Mouse (Mus musculus) hindbrain, embryonic 16.5 days (tissue): ENCODE results near the gene Paics. TPM values are rescaled to one million over a fixed set of nuclear protein-coding genes. Genes with fewer than 3 reads are reported as not detected.
"Not testable (repeated sequence)": the region's sequence is repeated elsewhere in the genome, so short reads cannot be mapped to it uniquely, and the experiment has no call there.

Experiments
- ATAC-seq: fragments of 200-750 bp; cut with Nextera tagmentation; 2 replicates; pipeline ENCODE4 v1.8.0; 2017; ENCODE audit warnings: moderate TSS enrichment, moderate library complexity
- H3K27ac ChIP-seq: fragments of 300-500 bp; sonication (generic); 2 replicates; pipeline ENCODE4 v1.5.1; 2014; ENCODE audit warnings: low read depth, mild to moderate bottlenecking, control low read depth, low read length, moderate library complexity
- H3K27me3 ChIP-seq: fragments of 300-500 bp; sonication (generic); replicated peaks from 2 replicates; pipeline ENCODE4 v1.6.1; 2014; ENCODE audit warnings: low read length; ENCODE audit not compliant: control insufficient read depth, insufficient read depth
- H3K36me3 ChIP-seq: fragments of 300-500 bp; sonication (generic); 2 replicates; pipeline ENCODE4 v1.6.1; 2014; ENCODE audit warnings: mild to moderate bottlenecking, low read length, moderate library complexity, mixed read lengths; ENCODE audit not compliant: control insufficient read depth, insufficient read depth
- H3K4me1 ChIP-seq: fragments of 300-500 bp; sonication (generic); 2 replicates; pipeline ENCODE4 v1.6.1; 2014; ENCODE audit warnings: low read depth, low read length; ENCODE audit not compliant: control insufficient read depth, insufficient read depth
- H3K4me2 ChIP-seq: fragments of 300-500 bp; sonication (generic); 2 replicates; pipeline ENCODE4 v1.6.1; 2014; ENCODE audit warnings: mild to moderate bottlenecking, low read length, control low read depth, moderate library complexity
- H3K4me3 ChIP-seq: fragments of 300-500 bp; sonication (generic); 2 replicates; pipeline ENCODE4 v1.5.1; 2014; ENCODE audit warnings: mild to moderate bottlenecking, low read length, control low read depth, moderate library complexity
- H3K9ac ChIP-seq: fragments of 300-500 bp; sonication (generic); 2 replicates; pipeline ENCODE4 v1.6.1; 2014; ENCODE audit warnings: low read depth, mild to moderate bottlenecking, control low read depth, low read length, moderate library complexity
- H3K9me3 ChIP-seq: fragments of 300-500 bp; sonication (generic); 2 replicates; pipeline ENCODE4 v1.6.1; 2014; ENCODE audit warnings: mild to moderate bottlenecking, low read length, moderate library complexity; ENCODE audit not compliant: control insufficient read depth
- WGBS: fragments of 180-500 bp; shearing (Covaris S2); extraction: QIAGEN DNeasy Blood & Tissue Kit; methylation state at CpG from one replicate; pipeline ENCODE4 v1.1.7; 2014; 5-methylcytosine and 5-hydroxymethylcytosine counted together
- polyA plus RNA-seq: library from polyadenylated mRNA; unstranded; fragments of >200 nt; fragmentation: Nextera tagmentation; extraction: Ambion mirVana; gene quantifications from 2 replicates; pipeline ENCODE4 v1.2.1, GENCODE M21; 2015

Paics gene
- polyA plus RNA-seq, 1 experiment from 2014 or later, result 194 TPM

DNA sequence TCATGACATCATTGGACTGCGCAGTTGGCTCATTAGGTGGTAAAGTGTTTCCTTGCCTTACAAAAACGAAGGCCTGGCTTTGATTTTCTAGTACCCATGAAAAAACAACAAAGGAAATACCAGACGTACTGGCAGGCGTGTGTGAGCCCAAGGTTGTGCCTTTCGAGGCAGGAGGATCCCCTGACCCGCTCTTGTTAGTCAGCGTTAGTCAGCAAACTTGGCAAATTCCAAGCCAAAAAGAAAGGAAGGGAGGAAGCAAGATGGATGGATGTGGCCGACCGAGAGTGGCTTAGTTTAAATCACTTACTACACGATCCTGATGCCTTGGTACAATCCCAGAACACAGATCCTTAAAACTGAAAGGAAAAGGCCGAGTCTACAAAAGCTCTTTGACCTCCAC, 11.4 kb downstream of the Paics start:
- Histone ChIP-seq H3K9ac (no peak overlapping the region), H3K4me2 (no peak overlapping the region), H3K36me3 (peaks cover 30% of the 10 kb centered on the region), H3K4me1 (no peaks in the 10 kb centered on the region), H3K4me3 (no peak overlapping the region), H3K27ac (no peak overlapping the region), H3K9me3 (no peaks in the 10 kb centered on the region), H3K27me3 (no peaks in the 10 kb centered on the region)
- WGBS, result 81% methylated on average over 11 of the region's 11 CpGs
- no peak for ATAC-seq

DNA sequence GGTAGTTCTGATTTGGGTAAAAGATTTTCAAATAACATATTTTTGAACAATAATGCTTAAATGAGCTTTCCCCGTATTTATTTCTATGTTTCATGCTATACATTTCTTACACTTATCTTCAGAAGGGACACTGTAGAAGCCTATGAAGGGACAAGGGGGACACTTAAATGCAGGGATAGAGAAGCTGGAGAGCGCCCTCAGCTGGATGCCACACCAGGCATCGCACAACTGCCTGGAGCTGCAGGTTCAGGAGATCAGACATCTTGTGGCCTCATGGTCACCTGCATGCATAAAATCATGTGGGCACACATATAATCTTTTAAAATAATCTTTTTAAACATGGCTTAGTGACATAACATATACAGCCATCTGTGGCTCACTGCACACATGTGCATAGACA, 13.5 kb downstream of the Paics start:
- Histone ChIP-seq H3K27ac (no peak overlapping the region), H3K9ac (no peak overlapping the region), H3K27me3 (no peaks in the 10 kb centered on the region), H3K4me2 (no peak overlapping the region), H3K9me3 (no peaks in the 10 kb centered on the region), H3K4me1 (no peaks in the 10 kb centered on the region), H3K36me3 (peaks cover 30% of the 10 kb centered on the region), H3K4me3 (no peak overlapping the region)
- no peak for ATAC-seq
- WGBS, result 97% methylated on average over 3 of the region's 3 CpGs

DNA sequence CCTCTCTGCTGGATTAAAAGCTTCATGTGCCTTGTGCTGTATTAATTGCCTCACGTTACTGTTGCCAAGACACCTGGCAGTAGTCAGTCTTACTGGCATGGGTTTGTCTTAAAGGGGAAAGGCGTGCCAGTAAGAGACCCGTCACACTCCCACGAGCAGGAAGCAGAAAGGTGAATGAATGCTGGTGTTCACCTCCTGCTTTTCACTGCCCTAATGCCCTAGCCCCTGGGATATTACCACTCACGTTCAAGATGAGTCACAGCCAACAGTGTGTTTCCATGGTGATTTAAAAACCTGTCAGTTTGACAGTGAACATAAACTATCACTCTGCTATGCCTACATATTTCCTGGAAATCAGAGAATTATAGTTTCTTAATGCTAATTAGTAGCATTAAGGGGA, 18.1 kb downstream of the Paics start:
- H3K36me3 ChIP-seq, result peaks cover 20% of the 10 kb centered on the region; the same call in 1 of the 2 replicates
- ATAC-seq, result no peak

DNA sequence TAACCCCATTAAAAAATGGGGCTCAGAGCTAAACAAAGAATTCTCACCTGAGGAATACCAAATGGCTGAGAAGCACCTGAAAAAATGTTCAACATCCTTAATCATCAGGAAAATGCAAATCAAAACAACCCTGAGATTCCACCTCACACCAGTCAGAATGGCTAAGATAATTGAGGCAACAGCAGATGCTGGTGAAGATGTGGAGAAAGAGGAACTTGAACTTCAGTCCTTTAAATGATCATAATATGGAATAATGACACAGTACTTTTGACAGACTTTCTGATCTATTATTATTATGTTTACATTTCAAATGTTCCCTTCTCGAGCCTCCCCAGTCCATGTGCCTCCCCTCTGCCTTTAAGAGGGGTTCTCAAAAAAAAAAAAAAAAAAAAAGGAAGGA, 20.0 kb downstream of the Paics start:
- not testable (repeated sequence) for H3K9me3 ChIP-seq, H3K4me3 ChIP-seq, H3K27ac ChIP-seq, H3K9ac ChIP-seq, ATAC-seq, H3K4me2 ChIP-seq, H3K27me3 ChIP-seq
- 90% methylated on average over 1 of the region's 1 CpGs for WGBS
- Histone ChIP-seq H3K4me1 (peaks cover 12% of the 10 kb centered on the region), H3K36me3 (peaks cover 16% of the 10 kb centered on the region; the same call in 1 of the 2 replicates)

More for the DNA sequence above, 18.1 kb downstream of the Paics start:
- H3K9ac ChIP-seq, result no peak overlapping the region
- H3K9me3 ChIP-seq, result no peaks in the 10 kb centered on the region
- H3K27ac ChIP-seq, result no peak overlapping the region
- 70% methylated on average over 5 of the region's 5 CpGs for WGBS
- no peak overlapping the region for H3K4me2 ChIP-seq
- H3K27me3 ChIP-seq, result no peaks in the 10 kb centered on the region
- H3K4me3 ChIP-seq, result no peak overlapping the region
- H3K4me1 ChIP-seq, result peaks cover 6% of the 10 kb centered on the region

DNA sequence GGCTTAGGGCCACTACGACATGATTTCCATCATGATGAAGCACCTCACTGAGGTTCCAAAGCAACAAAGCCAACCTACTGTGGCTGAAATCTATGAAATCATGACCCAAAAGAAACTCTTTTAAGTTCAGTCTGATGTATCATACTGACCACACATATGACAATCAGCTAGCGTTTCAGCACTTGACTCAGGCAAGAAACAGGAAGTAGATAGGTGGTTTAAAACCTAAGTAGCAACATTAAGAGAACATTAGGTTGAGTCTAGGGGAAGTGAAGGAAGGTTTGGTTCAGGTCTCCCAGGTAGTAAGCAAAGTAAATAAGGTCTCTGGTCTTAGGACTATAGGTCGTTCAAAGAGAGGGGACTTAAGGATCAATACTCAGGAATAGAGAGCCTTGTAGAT, 22.4 kb downstream of the Paics start:
- Histone ChIP-seq H3K4me3 (peak overlapping the region; percentile 68), H3K27ac (no peak overlapping the region), H3K36me3 (peaks cover 5% of the 10 kb centered on the region), H3K9me3 (no peaks in the 10 kb centered on the region), H3K4me2 (peak overlapping the region; percentile 88), H3K4me1 (peaks cover 12% of the 10 kb centered on the region), H3K27me3 (no peaks in the 10 kb centered on the region), H3K9ac (peak overlapping the region; percentile 74)
- ATAC-seq, result no peak
- WGBS, result 75% methylated on average over 3 of the region's 3 CpGs

DNA sequence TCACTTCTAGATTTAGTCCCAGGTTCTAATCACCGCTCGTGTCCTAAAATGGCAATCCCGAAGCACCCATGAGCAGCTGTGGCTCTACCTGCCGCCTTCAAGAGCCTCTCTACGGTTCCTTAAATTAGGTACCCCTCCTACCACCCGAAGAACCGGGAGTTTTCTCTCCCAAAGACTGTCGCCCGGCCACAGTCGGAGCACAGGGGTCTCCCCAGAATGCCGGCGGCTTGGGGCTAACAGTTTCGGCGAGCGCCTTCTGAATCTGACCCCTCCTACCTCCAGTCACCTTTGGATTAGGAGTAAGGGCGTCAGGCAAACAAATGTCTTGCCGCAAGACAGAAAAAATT, 23.1 kb downstream of the Paics start:
- peak; percentile 65 for ATAC-seq
- peaks cover 12% of the 10 kb centered on the region for H3K4me1 ChIP-seq
- peak overlapping the region; percentile 88 for H3K4me2 ChIP-seq
- no peaks in the 10 kb centered on the region for H3K9me3 ChIP-seq
- 2% methylated on average over 17 of the region's 17 CpGs for WGBS
- H3K27ac ChIP-seq, result no peak overlapping the region
- H3K4me3 ChIP-seq, result peak overlapping the region; percentile 68
- peak overlapping the region; percentile 74 for H3K9ac ChIP-seq
- H3K36me3 ChIP-seq, result peaks cover 2% of the 10 kb centered on the region
- no peaks in the 10 kb centered on the region for H3K27me3 ChIP-seq

DNA sequence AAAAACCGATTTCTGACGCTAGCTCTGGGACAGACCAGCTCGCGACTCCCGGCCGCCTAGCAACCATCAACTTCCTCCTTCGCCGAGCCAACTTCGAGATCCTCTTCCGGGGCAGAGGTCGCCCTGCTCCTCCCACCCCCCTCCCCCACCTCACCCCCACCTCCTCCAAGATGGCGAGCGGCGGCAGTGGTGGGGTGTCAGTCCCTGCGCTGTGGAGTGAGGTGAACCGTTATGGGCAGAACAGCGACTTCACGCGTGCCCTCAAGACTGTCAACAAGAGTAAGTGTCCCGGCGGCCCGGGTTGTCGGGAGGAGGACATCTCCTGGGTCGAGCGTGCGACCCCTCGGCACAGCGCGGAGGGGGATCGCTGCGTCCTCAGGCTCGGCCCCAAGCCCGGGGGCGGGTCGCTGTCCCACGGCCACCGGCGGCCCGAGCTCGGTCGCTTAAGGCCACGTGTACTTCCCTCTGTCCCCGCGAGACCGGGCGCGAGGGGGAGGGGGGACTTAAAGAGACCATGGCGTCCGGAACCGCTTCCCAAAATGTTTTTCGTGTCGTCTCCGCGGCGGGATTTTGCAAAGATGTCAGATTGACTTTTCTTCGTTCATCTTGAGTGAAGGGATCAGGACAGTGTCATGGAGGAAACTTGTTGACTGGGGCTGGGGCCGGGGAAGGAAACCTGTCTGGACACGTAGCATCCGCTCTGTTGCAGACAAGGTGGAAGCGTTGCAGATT, 23.6 kb downstream of the Paics start, which contains the start of gene Srp72:
Srp72 (plus strand) TSS at position 130 of the 732 bp plus-strand sequence.
- peaks cover 5% of the 10 kb centered on the region for H3K36me3 ChIP-seq
- no peaks in the 10 kb centered on the region for H3K9me3 ChIP-seq
- H3K4me3 ChIP-seq, result peak within 1 kb of the TSS; percentile 68
- peaks cover 12% of the 10 kb centered on the region for H3K4me1 ChIP-seq
- peak within 1 kb of the TSS; percentile 88 for H3K4me2 ChIP-seq
- under 1% methylated on average over 51 of the region's 60 CpGs for WGBS
- peak within 1 kb of the TSS; percentile 77 for H3K27ac ChIP-seq
- H3K27me3 ChIP-seq, result no peaks in the 10 kb centered on the region
- ATAC-seq, result peak; percentile 95
- H3K9ac ChIP-seq, result peak within 1 kb of the TSS; percentile 74

DNA sequence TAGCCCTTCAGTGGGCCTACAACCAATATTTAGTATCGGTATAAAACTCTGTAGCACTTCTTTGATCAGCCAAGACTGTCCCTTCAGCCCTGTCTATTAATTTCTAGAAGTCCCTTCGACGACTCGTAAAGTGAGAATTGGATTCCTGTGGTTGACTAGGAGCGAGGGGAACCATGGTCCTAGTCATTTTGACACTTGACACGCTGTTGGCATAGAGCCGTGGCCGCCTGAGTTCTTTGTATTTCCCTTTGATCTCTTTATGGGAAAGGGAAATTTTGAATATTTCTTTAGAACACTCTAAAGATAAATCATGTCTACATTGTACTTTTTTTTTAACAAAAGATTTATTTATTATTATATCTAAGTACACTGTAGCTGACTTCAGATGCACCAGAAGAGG, 24.6 kb downstream of the Paics start:
- Histone ChIP-seq H3K27me3 (no peaks in the 10 kb centered on the region), H3K4me1 (peaks cover 12% of the 10 kb centered on the region), H3K4me3 (peak overlapping the region; percentile 68; the same call in 1 of the 2 replicates), H3K27ac (no peak overlapping the region), H3K4me2 (peak overlapping the region; percentile 67), H3K9ac (no peak overlapping the region), H3K36me3 (peaks cover 11% of the 10 kb centered on the region), H3K9me3 (no peaks in the 10 kb centered on the region)
- 85% methylated on average over 8 of the region's 8 CpGs for WGBS
- no peak for ATAC-seq

DNA sequence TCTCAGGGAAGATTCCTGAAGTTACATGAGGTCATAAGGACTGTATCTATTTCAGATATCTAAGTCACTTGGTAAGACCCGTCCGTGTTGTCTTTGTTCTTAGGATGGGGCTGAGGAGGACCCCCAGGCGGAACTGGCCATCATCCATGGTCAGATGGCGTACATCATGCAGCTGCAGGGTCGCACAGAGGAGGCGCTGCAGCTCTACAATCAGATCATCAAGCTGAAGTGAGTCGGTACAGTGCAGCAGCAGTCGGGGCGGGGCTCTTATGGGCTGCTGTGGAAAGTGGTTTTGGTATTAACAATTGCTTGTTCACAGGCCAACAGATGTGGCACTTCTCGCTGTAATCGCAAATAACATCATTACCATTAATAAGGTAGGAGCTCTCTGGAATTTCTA, 32.9 kb downstream of the Paics start:
- H3K4me2 ChIP-seq, result no peak overlapping the region
- H3K4me1 ChIP-seq, result no peaks in the 10 kb centered on the region
- peaks cover 51% of the 10 kb centered on the region for H3K36me3 ChIP-seq
- no peak overlapping the region for H3K4me3 ChIP-seq
- no peaks in the 10 kb centered on the region for H3K9me3 ChIP-seq
- no peaks in the 10 kb centered on the region for H3K27me3 ChIP-seq
- 92% methylated on average over 11 of the region's 11 CpGs for WGBS
- H3K27ac ChIP-seq, result no peak overlapping the region
- ATAC-seq, result no peak
- H3K9ac ChIP-seq, result no peak overlapping the region
